Mouse (Mus musculus): Measurements from ENCODE around the gene Frmd5. TPM values are rescaled to one million over a fixed set of nuclear protein-coding genes. Genes with fewer than 3 reads are reported as not detected.

Frmd5 gene
- polyA plus RNA-seq, 1 experiment from 2014 or later: 26.6 TPM

DNA sequence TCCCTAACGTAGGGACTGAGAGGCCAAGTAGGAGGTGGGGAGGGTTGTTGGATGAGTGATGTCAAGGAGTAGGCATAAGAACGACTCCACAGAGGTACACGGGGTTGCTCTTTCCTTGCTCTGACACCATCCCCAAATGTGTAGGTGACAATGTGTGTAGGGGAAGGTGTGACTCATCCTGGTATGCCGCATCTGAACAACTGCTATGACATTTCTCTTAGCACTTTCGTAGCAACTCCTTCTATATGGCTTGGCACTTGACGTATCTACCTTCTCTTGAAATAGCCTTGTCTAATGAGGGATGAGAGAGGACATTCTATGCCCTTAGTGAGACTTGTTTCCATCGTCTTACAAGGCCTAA, 191.7 kb downstream of the Frmd5 start:
- H3K9me3 ChIP-seq (ENCODE audit: control insufficient read depth, low read length): no peaks in the 10 kb centered on the region
- no peak overlapping the region for H3K4me2 ChIP-seq (ENCODE audit: low read depth, low read length, severe bottlenecking)
- no peaks in the 10 kb centered on the region for H3K4me1 ChIP-seq (replicated peaks; ENCODE audit: control insufficient read depth, insufficient read depth, low read length)
- ATAC-seq (replicated peaks; ENCODE audit: low FRiP score) (no peak), DNase-seq (ENCODE audit: low spot score) (no peak)
- H3K27me3 ChIP-seq (ENCODE audit: control insufficient read depth, insufficient read depth, low read length): no peaks in the 10 kb centered on the region
- no peak overlapping the region for H3K27ac ChIP-seq (ENCODE audit: low read depth, low read length)
- H3K36me3 ChIP-seq (ENCODE audit: control insufficient read depth, insufficient read depth, low read length): no peaks in the 10 kb centered on the region
- no peak overlapping the region for H3K4me3 ChIP-seq (ENCODE audit: low read depth, low read length)
- no peak overlapping the region for H3K9ac ChIP-seq (ENCODE audit: low read length)
- 89% methylated on average over 7 of the region's 7 CpGs for WGBS

- ATAC-seq (replicated peaks; ENCODE audit: low FRiP score): no peak
- WGBS: 91% methylated on average over 9 of the region's 9 CpGs
- DNase-seq (ENCODE audit: low spot score): no peak
These were observed 192.2 kb downstream of the Frmd5 start for GRCm38 (mm10) chr2:121614483-121615198.

DNA sequence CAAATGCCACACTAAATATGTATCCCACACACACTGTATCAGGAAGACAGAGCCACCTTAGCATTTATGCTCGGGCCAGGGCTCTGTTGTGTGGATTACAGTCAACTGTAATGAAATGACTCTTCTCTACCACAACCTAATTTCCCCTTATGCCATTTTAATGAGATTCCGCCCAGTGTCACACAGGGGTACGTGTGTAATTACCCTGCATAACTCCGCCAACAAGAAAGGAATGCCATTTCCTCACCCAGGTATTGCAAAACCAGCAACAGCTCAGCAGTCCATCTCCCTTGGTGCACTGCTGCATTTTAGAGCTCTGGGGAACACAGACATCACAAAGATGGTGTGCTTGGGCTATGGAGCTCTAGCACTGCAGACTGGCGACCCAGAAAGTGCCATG, 194.8 kb downstream of the Frmd5 start:
- Histone ChIP-seq H3K9me3 (ENCODE audit: control insufficient read depth, low read length) (no peaks in the 10 kb centered on the region), H3K27ac (ENCODE audit: low read depth, low read length) (no peak overlapping the region), H3K4me1 (replicated peaks; ENCODE audit: control insufficient read depth, insufficient read depth, low read length) (no peaks in the 10 kb centered on the region), H3K9ac (ENCODE audit: low read length) (no peak overlapping the region), H3K4me3 (ENCODE audit: low read depth, low read length) (no peak overlapping the region), H3K4me2 (ENCODE audit: low read depth, low read length, severe bottlenecking) (no peak overlapping the region), H3K36me3 (ENCODE audit: control insufficient read depth, insufficient read depth, low read length) (no peaks in the 10 kb centered on the region), H3K27me3 (ENCODE audit: control insufficient read depth, insufficient read depth, low read length) (no peaks in the 10 kb centered on the region)
- no peak for ATAC-seq (replicated peaks; ENCODE audit: low FRiP score)
- DNase-seq (ENCODE audit: low spot score): no peak
- WGBS: 67% methylated on average over 5 of the region's 5 CpGs

More at GRCm38 (mm10) chr2:121614483-121615198, 192.2 kb downstream of the Frmd5 start:
- H3K36me3 ChIP-seq (ENCODE audit: control insufficient read depth, insufficient read depth, low read length): no peaks in the 10 kb centered on the region
- H3K9me3 ChIP-seq (ENCODE audit: control insufficient read depth, low read length): no peaks in the 10 kb centered on the region
- H3K27ac ChIP-seq (ENCODE audit: low read depth, low read length): no peak overlapping the region
- no peaks in the 10 kb centered on the region for H3K4me1 ChIP-seq (replicated peaks; ENCODE audit: control insufficient read depth, insufficient read depth, low read length)
- no peaks in the 10 kb centered on the region for H3K27me3 ChIP-seq (ENCODE audit: control insufficient read depth, insufficient read depth, low read length)
- H3K4me3 ChIP-seq (ENCODE audit: low read depth, low read length): no peak overlapping the region
- no peak overlapping the region for H3K4me2 ChIP-seq (ENCODE audit: low read depth, low read length, severe bottlenecking)
- no peak overlapping the region for H3K9ac ChIP-seq (ENCODE audit: low read length)

DNA sequence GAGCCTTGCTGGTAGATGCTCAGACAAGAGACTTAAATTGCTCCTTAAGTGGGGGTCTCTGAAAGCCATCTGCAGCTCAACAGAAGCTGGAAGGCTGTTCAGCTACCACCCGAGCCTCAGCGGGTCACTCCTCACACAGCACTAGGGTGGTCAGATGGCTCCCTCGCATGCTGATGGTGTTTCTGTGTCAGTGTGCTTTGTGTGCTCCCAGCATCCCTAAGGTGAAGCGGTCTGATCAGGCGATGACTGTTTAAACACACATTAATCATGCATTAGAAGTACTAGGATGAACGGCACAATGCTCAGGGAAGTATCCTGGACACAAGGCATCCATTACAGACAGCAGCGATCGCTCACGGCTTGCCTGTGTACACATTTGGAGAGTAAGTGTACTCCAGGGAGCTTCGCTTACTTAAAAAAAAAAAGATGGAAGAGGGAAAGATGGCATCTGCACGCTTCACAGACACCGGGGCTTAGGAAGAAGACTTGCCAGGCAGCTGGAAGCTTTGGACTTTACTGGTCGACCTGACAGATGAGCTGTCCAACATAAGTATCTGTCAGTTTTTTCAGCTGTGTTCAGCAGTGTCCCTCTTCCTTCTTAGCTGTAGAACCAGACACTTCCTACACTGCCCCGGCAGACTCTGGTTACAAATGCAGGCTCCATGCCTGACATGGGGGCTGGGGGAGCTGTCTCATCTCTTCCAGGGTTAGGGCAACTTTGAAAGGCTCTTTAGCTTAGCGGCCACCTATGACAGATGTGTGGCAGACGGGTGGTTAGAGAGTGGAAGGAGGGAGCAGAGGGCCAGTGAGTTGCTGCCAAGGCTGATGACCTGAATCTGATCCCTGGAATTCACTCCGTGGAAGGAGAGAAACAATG, 196.6 kb downstream of the Frmd5 start:
- WGBS: 81% methylated on average over 17 of the region's 17 CpGs
- no peak overlapping the region for H3K27ac ChIP-seq (ENCODE audit: low read depth, low read length)
- ATAC-seq (replicated peaks; ENCODE audit: low FRiP score): no peak

GRCm38 (mm10) chr2:121609141-121609724, 197.7 kb downstream of the Frmd5 start:
- ATAC-seq (replicated peaks; ENCODE audit: low FRiP score) (no peak), DNase-seq (ENCODE audit: low spot score) (no peak)
- Histone ChIP-seq H3K4me1 (replicated peaks; ENCODE audit: control insufficient read depth, insufficient read depth, low read length) (no peaks in the 10 kb centered on the region), H3K4me3 (ENCODE audit: low read depth, low read length) (no peak overlapping the region), H3K4me2 (ENCODE audit: low read depth, low read length, severe bottlenecking) (no peak overlapping the region), H3K27ac (ENCODE audit: low read depth, low read length) (no peak overlapping the region), H3K9ac (ENCODE audit: low read length) (no peak overlapping the region), H3K36me3 (ENCODE audit: control insufficient read depth, insufficient read depth, low read length) (no peaks in the 10 kb centered on the region), H3K9me3 (ENCODE audit: control insufficient read depth, low read length) (no peaks in the 10 kb centered on the region), H3K27me3 (ENCODE audit: control insufficient read depth, insufficient read depth, low read length) (no peaks in the 10 kb centered on the region)
- 90% methylated on average over 11 of the region's 11 CpGs for WGBS

More for the DNA sequence above, 196.6 kb downstream of the Frmd5 start:
- Histone ChIP-seq H3K4me1 (replicated peaks; ENCODE audit: control insufficient read depth, insufficient read depth, low read length) (no peaks in the 10 kb centered on the region), H3K36me3 (ENCODE audit: control insufficient read depth, insufficient read depth, low read length) (no peaks in the 10 kb centered on the region), H3K9me3 (ENCODE audit: control insufficient read depth, low read length) (no peaks in the 10 kb centered on the region), H3K9ac (ENCODE audit: low read length) (no peak overlapping the region), H3K4me3 (ENCODE audit: low read depth, low read length) (no peak overlapping the region), H3K27me3 (ENCODE audit: control insufficient read depth, insufficient read depth, low read length) (no peaks in the 10 kb centered on the region), H3K4me2 (ENCODE audit: low read depth, low read length, severe bottlenecking) (no peak overlapping the region)
- DNase-seq (ENCODE audit: low spot score): no peak

GRCm38 (mm10) chr2:121602397-121602796, 204.5 kb downstream of the Frmd5 start:
- no peaks in the 10 kb centered on the region for H3K27me3 ChIP-seq (ENCODE audit: control insufficient read depth, insufficient read depth, low read length)
- H3K9ac ChIP-seq (ENCODE audit: low read length): no peak overlapping the region
- H3K4me1 ChIP-seq (replicated peaks; ENCODE audit: control insufficient read depth, insufficient read depth, low read length): no peaks in the 10 kb centered on the region
- no peak overlapping the region for H3K4me2 ChIP-seq (ENCODE audit: low read depth, low read length, severe bottlenecking)
- H3K36me3 ChIP-seq (ENCODE audit: control insufficient read depth, insufficient read depth, low read length): no peaks in the 10 kb centered on the region
- DNase-seq (ENCODE audit: low spot score) (no peak), ATAC-seq (replicated peaks; ENCODE audit: low FRiP score) (no peak)
- no peak overlapping the region for H3K27ac ChIP-seq (ENCODE audit: low read depth, low read length)
- H3K4me3 ChIP-seq (ENCODE audit: low read depth, low read length): no peak overlapping the region
- H3K9me3 ChIP-seq (ENCODE audit: control insufficient read depth, low read length): no peaks in the 10 kb centered on the region
- WGBS: 25% methylated on average over 4 of the region's 4 CpGs

DNA sequence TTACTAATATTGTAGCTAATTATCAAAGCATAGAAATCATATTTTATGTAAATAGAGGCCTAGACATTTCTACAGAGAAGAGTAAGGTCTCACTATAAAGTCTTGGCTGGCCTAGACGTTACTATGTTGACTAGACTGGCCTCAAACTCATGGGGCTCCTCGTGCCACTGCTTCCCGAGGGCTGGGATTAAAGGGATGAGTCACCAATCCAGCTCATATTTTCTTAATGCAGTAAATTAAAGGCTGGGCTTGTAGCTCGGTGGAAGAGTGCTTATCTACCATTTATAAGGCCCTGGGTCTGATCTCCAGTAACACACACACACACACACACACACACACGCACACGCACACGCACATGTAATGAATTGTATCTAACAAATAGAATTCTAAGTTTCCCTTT, 205.3 kb downstream of the Frmd5 start:
- Histone ChIP-seq H3K4me2 (ENCODE audit: low read depth, low read length, severe bottlenecking) (no peak overlapping the region), H3K4me3 (ENCODE audit: low read depth, low read length) (no peak overlapping the region), H3K27ac (ENCODE audit: low read depth, low read length) (no peak overlapping the region), H3K36me3 (ENCODE audit: control insufficient read depth, insufficient read depth, low read length) (no peaks in the 10 kb centered on the region), H3K27me3 (ENCODE audit: control insufficient read depth, insufficient read depth, low read length) (no peaks in the 10 kb centered on the region), H3K9ac (ENCODE audit: low read length) (no peak overlapping the region), H3K9me3 (ENCODE audit: control insufficient read depth, low read length) (no peaks in the 10 kb centered on the region), H3K4me1 (replicated peaks; ENCODE audit: control insufficient read depth, insufficient read depth, low read length) (no peaks in the 10 kb centered on the region)
- DNase-seq (ENCODE audit: low spot score): no peak
- no peak for ATAC-seq (replicated peaks; ENCODE audit: low FRiP score)
- WGBS: 76% methylated on average over 7 of the region's 7 CpGs

DNA sequence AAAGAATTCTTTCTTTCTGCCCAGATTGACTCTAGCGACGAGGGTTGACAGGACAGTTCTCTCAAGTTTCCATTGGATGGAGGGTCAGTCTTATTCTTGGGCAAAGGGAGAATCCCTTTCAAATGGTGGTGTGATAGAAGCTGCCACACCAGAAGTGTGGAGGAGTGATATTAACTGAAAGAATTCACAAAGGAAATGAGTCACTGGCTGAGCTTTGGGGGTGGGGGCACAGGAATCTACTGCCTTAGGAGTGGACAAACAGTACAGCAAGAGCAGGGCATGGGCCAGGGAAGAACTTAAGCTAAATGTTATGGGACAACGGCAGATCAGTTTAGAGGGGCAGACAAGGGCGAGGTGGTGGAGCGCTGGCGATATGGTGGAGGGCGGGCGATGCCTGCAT, 206.2 kb downstream of the Frmd5 start:
- Histone ChIP-seq H3K4me1 (replicated peaks; ENCODE audit: control insufficient read depth, insufficient read depth, low read length) (no peaks in the 10 kb centered on the region), H3K4me3 (ENCODE audit: low read depth, low read length) (no peak overlapping the region), H3K9me3 (ENCODE audit: control insufficient read depth, low read length) (no peaks in the 10 kb centered on the region), H3K4me2 (ENCODE audit: low read depth, low read length, severe bottlenecking) (no peak overlapping the region), H3K36me3 (ENCODE audit: control insufficient read depth, insufficient read depth, low read length) (no peaks in the 10 kb centered on the region), H3K27ac (ENCODE audit: low read depth, low read length) (no peak overlapping the region), H3K27me3 (ENCODE audit: control insufficient read depth, insufficient read depth, low read length) (no peaks in the 10 kb centered on the region), H3K9ac (ENCODE audit: low read length) (no peak overlapping the region)
- ATAC-seq (replicated peaks; ENCODE audit: low FRiP score) (no peak), DNase-seq (ENCODE audit: low spot score) (no peak)
- 88% methylated on average over 8 of the region's 8 CpGs for WGBS
